Mouse (Mus musculus): ENCODE measurements around the gene Car14. TPM values are rescaled to one million over a fixed set of nuclear protein-coding genes. Genes with fewer than 3 reads are reported as not detected.
"Not testable (repeated sequence)": the region's sequence is repeated elsewhere in the genome, so short reads cannot be mapped to it uniquely, and the experiment has no call there.

The Car14 gene
- polyA plus RNA-seq, 1 experiment from 2014 or later: 8.9 TPM

DNA sequence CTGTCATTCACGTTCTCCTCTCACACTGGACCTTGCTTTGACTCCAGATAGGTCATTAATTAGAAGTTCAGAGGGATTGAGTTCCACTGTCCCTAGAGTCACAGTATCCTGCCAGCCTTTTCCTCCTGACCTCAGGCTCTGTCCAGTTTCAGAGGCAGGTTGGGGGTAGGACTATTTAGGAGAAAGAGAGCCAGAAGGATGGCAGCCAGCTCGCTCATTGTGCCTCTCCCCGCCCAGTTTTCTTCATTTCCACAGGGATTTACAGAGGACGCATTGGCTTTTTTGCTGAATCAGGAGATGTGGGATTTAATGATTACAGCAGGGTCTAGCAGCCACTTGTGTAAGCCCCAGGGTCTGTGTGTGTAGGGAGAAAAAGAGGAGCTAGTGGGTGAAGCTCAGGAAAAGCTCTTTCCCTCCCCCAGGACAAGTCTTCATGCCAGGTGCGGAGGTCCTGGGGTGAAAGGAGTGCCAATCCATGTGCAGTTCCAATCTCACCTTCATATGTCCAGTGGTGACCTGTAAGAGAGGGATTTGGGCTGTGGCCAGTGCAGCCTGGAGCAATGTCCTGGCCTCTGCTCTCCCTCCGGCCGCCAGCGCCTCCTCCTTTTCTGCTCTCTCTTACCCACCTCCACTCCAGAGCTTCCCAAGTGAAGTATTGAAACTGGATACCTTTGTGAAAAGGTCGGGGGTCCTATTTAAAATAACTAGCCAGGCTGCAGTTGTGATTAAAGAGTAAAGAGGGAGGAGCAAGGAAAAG is 2.7 kb downstream of the Car14 start:
- Histone ChIP-seq H3K36me3 (peaks cover 13% of the 10 kb centered on the region), H3K4me1 (peaks cover 36% of the 10 kb centered on the region), H3K9me3 (no peaks in the 10 kb centered on the region), H3K4me3 (no peak overlapping the region), H3K4me2 (no peak overlapping the region), H3K9ac (no peak overlapping the region), H3K27me3 (0 out of 2 replicates have a peak, but pooled peaks cover 4% of the 10 kb centered on the region), H3K27ac (no peak overlapping the region)
- WGBS: 54% methylated on average over 9 of the region's 9 CpGs
- ATAC-seq (ENCODE audit: insufficient number of reproducible peaks, low FRiP score, low TSS enrichment, low read depth): no peak

DNA sequence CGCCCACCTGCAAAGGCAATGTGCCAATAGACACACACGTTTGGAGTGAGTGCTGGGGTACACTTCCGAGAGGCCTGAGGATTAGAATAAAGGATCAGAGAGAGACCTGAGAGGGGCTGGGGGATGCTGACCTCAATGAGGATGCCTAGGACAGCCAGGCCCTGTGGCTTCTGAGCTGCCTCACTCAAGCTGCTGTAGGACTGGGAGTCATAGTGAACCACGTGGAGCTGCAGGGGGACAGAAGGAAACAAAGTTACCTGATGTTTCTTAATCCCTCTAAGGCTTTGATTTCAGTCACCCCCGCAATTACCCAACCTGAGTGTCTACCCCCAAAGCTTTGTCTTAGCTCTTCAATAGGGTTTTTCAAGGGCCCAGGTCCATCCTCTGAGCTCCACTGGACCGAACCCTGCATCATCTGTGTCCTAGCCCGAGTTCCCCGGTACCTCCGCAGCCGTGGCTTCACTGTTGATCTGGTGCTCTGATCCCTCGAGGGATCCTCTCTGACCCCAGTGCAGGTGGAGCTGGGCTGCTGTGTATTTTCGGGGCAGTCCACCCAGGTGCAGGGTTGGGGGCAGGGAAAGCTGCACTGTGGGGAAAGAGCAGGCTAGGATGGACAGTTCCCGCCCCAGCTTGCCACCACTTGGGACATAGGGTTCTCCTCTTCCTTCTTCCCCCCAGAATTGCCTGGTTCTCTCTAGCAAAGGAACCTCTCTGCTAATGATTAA is 4.5 kb downstream of the Car14 start:
- no peak overlapping the region for H3K4me3 ChIP-seq
- 67% methylated on average over 13 of the region's 13 CpGs for WGBS
- H3K27ac ChIP-seq: no peak overlapping the region
- H3K27me3 ChIP-seq: 0 out of 2 replicates have a peak, but pooled peaks cover 4% of the 10 kb centered on the region
- peaks cover 23% of the 10 kb centered on the region for H3K4me1 ChIP-seq
- no peak for ATAC-seq (ENCODE audit: insufficient number of reproducible peaks, low FRiP score, low TSS enrichment, low read depth)
- no peaks in the 10 kb centered on the region for H3K9me3 ChIP-seq
- H3K36me3 ChIP-seq: peaks cover 16% of the 10 kb centered on the region
- no peak overlapping the region for H3K9ac ChIP-seq
- H3K4me2 ChIP-seq: no peak overlapping the region

DNA sequence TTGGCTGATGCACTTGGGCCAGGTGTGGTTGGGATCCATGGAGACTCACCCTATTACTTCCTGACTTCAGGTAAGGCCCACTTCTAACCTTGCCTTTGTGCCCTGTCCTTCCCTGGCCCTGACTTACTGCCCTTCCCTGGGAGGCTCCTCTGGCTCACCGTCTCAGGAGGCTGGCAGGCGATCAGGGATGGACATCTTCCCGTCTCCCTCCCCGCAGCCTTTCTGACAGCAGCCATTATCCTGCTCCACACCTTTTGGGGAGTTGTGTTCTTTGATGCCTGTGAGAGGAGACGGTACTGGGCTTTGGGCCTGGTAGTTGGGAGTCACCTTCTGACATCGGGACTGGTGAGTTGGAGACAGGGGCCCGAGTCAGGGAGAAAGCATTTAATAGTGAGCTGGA is 9.0 kb downstream of the Car14 start:
- H3K27me3 ChIP-seq; H3K9ac ChIP-seq; H3K27ac ChIP-seq; H3K9me3 ChIP-seq; H3K4me3 ChIP-seq; ATAC-seq (ENCODE audit: insufficient number of reproducible peaks, low FRiP score, low TSS enrichment, low read depth); H3K4me2 ChIP-seq: not testable (repeated sequence)
- peaks cover 28% of the 10 kb centered on the region for H3K4me1 ChIP-seq
- peaks cover 16% of the 10 kb centered on the region for H3K36me3 ChIP-seq
- WGBS: 79% methylated on average over 7 of the region's 7 CpGs

DNA sequence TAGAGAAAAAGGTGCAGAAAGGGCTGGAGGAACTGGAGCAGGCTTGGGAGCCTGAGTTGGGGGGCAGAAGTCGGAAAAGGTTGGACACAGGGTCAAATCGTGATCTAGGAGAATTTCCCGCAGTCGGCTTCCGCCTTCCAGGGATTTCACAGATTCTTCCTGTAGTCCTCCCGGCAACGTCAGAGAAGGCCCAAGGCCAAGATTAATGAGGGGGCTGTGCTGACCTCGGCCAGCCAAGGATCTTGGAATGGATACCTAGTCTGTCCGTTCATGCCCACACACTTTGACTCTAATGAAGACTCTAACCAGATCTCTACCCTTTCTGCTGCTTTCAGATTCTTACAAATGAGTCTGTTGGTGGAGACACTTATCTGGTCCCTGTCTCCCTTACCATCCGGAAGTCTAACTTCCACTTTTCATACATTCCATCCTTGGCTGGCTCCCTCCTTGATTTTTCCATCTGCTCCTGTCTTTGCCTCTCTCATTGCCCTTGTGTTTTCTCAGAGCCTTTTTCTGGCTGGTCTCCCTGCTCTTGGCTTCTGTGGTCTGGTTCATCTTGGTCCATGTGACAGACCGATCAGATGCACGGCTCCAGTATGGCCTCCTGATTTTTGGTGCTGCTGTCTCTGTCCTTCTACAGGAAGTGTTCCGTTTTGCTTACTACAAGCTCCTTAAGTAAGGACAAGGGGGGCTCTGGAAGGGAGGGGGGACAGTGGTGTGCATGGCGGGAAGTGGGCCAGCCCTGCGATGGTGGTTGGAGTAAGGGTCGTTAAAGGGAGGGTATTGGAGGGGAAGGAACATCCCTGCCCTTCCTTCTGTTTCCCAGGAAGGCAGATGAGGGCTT is 10.0 kb downstream of the Car14 start:
- no peaks in the 10 kb centered on the region for H3K9me3 ChIP-seq
- ATAC-seq (ENCODE audit: insufficient number of reproducible peaks, low FRiP score, low TSS enrichment, low read depth): no peak
- peaks cover 16% of the 10 kb centered on the region for H3K36me3 ChIP-seq
- H3K4me1 ChIP-seq: peaks cover 30% of the 10 kb centered on the region
- peak overlapping the region; percentile 65 for H3K4me3 ChIP-seq
- WGBS: 6% methylated on average over 16 of the region's 16 CpGs
- no peaks in the 10 kb centered on the region for H3K27me3 ChIP-seq
- peak overlapping the region; percentile 45 for H3K4me2 ChIP-seq
- peak overlapping the region; percentile 77 for H3K27ac ChIP-seq
- H3K9ac ChIP-seq: peak overlapping the region; percentile 26

DNA sequence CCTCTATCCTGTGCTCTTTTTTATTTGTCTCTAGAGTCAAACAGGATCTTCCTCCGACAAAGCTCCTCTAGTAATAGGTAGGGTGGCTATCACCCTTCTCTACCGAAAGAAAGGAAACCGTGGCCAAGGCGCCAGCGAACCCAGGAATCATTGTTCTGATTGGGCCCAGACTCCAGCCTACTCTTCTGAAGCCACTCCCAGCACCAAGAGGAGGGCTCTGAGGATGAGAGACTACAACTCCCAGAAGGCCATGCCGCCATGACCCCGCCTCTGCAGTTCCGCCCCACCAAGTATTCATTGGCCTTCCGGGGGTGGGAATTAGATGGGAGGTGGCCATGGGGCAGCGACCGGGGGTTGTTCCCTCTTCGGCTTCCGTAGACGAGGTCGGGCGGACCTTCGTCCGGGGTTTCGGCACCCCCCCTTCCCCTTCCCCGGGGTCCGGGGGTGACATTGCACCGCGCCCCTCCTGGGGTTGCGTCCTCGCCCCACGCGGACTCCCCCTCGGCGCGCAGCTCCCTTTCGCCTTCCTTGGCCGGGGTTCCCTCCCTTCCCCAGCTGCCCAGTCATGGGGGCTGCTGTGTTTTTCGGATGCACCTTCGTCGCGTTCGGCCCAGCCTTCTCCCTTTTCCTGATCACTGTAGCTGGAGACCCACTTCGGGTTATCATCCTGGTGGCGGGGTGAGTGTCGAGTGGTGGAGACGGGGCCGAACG is 10.7 kb downstream of the Car14 start, which contains the start of gene Aph1a:
Gene Aph1a (plus strand): TSS at position 364 of the 711 bp plus-strand sequence.
- Histone ChIP-seq H3K4me3 (peak within 1 kb of the TSS; percentile 65), H3K9ac (peak within 1 kb of the TSS; percentile 26), H3K4me2 (peak within 1 kb of the TSS; percentile 57), H3K4me1 (peaks cover 30% of the 10 kb centered on the region), H3K36me3 (peaks cover 16% of the 10 kb centered on the region), H3K27ac (peak within 1 kb of the TSS; percentile 80)
- H3K27me3 ChIP-seq, H3K9me3 ChIP-seq: not testable (repeated sequence)
- WGBS: under 1% methylated on average over 26 of the region's 43 CpGs
- ATAC-seq (ENCODE audit: insufficient number of reproducible peaks, low FRiP score, low TSS enrichment, low read depth): peak; percentile 98

DNA sequence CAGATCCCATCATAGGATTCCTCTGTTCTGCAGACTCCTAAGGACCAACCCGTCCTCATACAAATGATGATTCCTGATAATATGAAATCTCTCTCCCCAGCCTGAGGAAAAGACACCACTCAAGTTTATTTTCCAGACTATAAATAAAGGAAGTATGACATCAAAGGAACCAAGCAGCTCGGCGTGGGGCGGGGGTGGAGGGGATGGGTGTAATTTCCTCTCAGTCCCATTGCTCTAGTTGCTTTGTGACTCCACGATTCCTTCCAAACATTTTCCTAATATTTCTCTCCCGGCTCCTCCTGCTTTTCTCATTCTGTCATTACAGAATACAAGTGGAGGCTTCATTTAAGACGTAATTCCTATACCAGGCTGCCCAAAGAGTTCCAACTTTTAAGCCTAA is 11.4 kb downstream of the Car14 start:
- Histone ChIP-seq H3K27me3 (no peaks in the 10 kb centered on the region), H3K9me3 (no peaks in the 10 kb centered on the region), H3K4me3 (peak overlapping the region; percentile 65), H3K4me2 (peak overlapping the region; percentile 57), H3K36me3 (peaks cover 11% of the 10 kb centered on the region), H3K27ac (peak overlapping the region; percentile 80), H3K4me1 (peaks cover 30% of the 10 kb centered on the region), H3K9ac (peak overlapping the region; percentile 7; the same call in 1 of the 2 replicates)
- no peak for ATAC-seq (ENCODE audit: insufficient number of reproducible peaks, low FRiP score, low TSS enrichment, low read depth)
- WGBS: 11% methylated on average over 7 of the region's 7 CpGs

DNA sequence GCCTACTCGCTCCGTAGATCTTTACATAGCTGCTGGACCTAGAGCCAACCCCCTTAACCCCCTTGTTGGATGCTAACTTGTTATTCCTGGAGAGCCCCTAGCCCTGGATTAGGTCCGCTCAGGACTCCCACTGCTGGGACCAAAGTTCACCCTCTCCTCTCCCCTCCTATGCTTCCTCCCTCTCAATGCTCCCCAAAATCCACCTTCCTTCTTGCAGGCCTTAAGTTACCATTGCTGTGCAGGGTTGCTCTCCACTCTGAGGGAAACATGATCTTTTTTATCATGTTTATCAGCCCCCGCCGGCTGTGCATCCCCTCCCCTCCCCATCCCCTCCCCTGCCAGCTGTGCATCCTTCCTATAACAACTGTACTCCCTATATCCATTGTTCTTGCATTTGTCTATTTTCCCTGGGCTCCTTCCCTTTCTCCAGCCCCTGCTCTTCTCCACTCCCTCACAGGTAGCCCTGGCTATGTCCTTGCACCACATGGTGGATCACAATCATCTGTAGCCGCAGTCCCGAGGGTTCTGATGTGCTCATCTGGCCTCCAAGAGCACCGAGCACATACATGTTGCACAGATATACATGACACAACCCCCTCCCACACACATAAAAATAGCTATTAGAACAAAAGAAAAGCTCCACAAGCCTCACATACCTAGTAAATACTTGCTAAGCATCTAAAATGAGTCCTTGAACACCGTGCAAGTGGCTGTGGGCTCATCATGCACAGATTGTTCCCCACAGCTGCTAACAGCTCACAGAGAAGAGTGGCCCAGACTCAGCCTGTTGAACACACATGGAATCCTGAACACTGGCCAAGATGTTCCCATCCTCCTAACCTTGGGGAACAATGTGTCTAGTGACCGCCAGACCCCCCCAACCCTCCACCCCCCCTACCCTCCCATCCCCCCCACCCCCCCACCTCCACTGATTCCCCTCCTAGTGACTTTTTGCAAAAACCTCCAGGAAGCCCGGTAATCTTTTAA is 12.1 kb downstream of the Car14 start:
- Histone ChIP-seq H3K9me3 (no peaks in the 10 kb centered on the region), H3K27ac (peak overlapping the region; percentile 77), H3K4me3 (peak overlapping the region; percentile 30), H3K4me1 (peaks cover 30% of the 10 kb centered on the region), H3K36me3 (peaks cover 4% of the 10 kb centered on the region; the same call in 1 of the 2 replicates), H3K4me2 (peak overlapping the region; percentile 34), H3K27me3 (no peaks in the 10 kb centered on the region), H3K9ac (no peak overlapping the region)
- 33% methylated on average over 11 of the region's 11 CpGs for WGBS
- 0 out of 2 replicates have a peak, but pooled peaks have one; percentile 6 for ATAC-seq (ENCODE audit: insufficient number of reproducible peaks, low FRiP score, low TSS enrichment, low read depth)

DNA sequence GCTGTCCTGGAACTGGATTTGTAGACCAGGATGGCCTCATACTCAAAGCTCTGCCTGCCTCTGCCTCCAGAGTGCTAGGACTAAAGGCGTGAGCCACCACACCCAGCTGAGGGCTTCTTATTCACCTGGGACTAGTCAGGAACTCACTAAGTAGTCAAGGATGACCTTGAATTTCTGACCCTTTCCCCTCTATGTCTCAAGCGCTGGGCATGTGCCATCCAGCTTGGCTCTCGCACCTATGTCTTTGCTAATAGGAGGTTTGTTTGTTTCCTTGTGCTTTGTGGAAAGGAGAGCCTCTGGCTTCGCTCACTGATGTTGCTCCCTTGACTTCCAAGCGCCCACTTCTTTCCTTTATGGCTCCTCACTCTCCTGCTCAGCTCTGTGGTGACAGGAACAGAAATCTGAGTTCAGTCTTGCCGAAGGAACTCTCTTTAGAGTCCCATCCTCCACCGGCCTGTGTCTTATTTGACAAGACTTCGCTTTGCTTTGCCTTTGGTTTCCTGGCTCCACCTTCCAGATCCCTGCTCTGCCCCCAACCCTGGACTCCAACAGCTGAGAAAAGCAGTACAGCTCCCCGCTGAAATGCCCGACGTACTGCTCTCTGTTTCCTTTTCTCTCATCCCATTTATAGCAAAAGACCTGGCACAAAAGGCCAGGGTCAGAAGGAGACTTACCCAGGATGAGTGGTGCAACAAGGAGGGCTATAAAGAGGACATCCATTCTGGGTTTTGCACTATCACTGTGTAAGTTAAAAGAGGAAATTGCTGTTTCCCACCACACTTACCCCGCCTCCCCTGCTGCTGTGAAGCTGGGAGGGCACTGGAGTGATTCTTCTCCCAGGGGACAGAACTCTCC is 13.1 kb downstream of the Car14 start, which contains the start of gene BC028528:
Gene BC028528 (minus strand): TSS at position 795 of the 855 bp plus-strand sequence.
- Histone ChIP-seq H3K4me3 (peak within 1 kb of the TSS; percentile 30), H3K27me3 (no peaks in the 10 kb centered on the region), H3K4me2 (peak within 1 kb of the TSS; percentile 34), H3K9me3 (no peaks in the 10 kb centered on the region), H3K4me1 (peaks cover 30% of the 10 kb centered on the region), H3K27ac (peak within 1 kb of the TSS; percentile 77), H3K9ac (no peak within 1 kb of the TSS), H3K36me3 (peaks cover 3% of the 10 kb centered on the region; the same call in 1 of the 2 replicates)
- 27% methylated on average over 12 of the region's 12 CpGs for WGBS
- no peak for ATAC-seq (ENCODE audit: insufficient number of reproducible peaks, low FRiP score, low TSS enrichment, low read depth)

DNA sequence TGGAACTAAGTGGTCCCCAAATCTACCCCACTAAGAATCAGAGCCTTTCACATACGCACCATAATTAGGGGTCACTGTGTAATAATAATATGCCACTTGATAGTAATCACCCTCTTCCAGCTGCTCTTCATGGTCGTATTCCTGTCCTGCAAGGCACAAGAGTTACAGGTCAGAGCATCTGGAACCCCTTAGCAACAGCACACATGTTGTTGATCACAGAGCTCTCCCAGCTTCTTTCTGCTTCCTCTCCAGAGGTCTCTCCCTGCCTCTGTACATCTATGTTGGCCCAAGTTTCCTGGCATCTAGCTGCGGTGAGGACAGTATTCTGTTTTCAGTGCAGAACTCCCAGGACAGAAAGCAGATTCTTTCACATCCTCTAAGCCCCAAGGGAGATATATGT is 14.8 kb downstream of the Car14 start:
- H3K27ac ChIP-seq: no peak overlapping the region
- no peaks in the 10 kb centered on the region for H3K9me3 ChIP-seq
- H3K27me3 ChIP-seq: no peaks in the 10 kb centered on the region
- H3K4me3 ChIP-seq: no peak overlapping the region
- no peak for ATAC-seq (ENCODE audit: insufficient number of reproducible peaks, low FRiP score, low TSS enrichment, low read depth)
- no peak overlapping the region for H3K9ac ChIP-seq
- H3K4me1 ChIP-seq: peaks cover 23% of the 10 kb centered on the region
- no peaks in the 10 kb centered on the region for H3K36me3 ChIP-seq
- 21% methylated on average over 3 of the region's 3 CpGs for WGBS
- H3K4me2 ChIP-seq: no peak overlapping the region
